8 mouse cellular contexts compared by ENCODE assay signal in genomic region chr11:112781035-112781911, GRCm38 (mm10). TPM values are rescaled to one million over a fixed set of nuclear protein-coding genes. Genes with fewer than 3 reads are reported as not detected.
A peak's percentile ranks its signal among the peaks of the same experiment; 100 is the strongest.
DNase-seq lines count a peak whose midpoint lies in the region; ATAC-seq lines count a peak whose summit lies in the region.

No protein-coding gene starts in this region.

- peaks cover 40% of the 10 kb centered on the region for H3K27me3 ChIP-seq in hindbrain, embryonic 13.5 days
- no peaks in the 10 kb centered on the region for H3K27me3 ChIP-seq in stomach, embryonic 15.5 days (replicated peaks)

- DNase-seq in 3T3-L1 (ENCODE audit: low read depth, low spot score), result peak; percentile 70
- DNase-seq in adrenal gland, postnatal 10 days, result peak; percentile 44
- DNase-seq in frontal cortex, adult 2 months (ENCODE audit: extremely low spot score in 1 of 2, low spot score in 1 of 2), result peak; percentile 43 to 78
- DNase-seq in left cerebral cortex, adult 8-10 months (ENCODE audit: low spot score in 2 of 2), result peak; percentile 51 to 68
- DNase-seq in lung, postnatal 36 days, result peak; percentile 13

- H3K27ac ChIP-seq in hindbrain, embryonic 13.5 days, result peak overlapping the region; percentile 80
- peak overlapping the region; percentile 95 for H3K27ac ChIP-seq in stomach, embryonic 15.5 days

- WGBS in hindbrain, embryonic 13.5 days, result under 1% methylated on average over 49 of the region's 49 CpGs
- WGBS in stomach, embryonic 15.5 days, result under 1% methylated on average over 47 of the region's 49 CpGs

- peak overlapping the region; percentile 63 for H3K9ac ChIP-seq in hindbrain, embryonic 13.5 days
- H3K9ac ChIP-seq in stomach, embryonic 15.5 days, result no peak overlapping the region

- no peaks in the 10 kb centered on the region for H3K9me3 ChIP-seq in hindbrain, embryonic 13.5 days
- no peaks in the 10 kb centered on the region for H3K9me3 ChIP-seq in stomach, embryonic 15.5 days

- peak; percentile 41 for ATAC-seq in hindbrain, embryonic 13.5 days (ENCODE audit: low FRiP score)
- peak; percentile 8; the same call in 1 of the 2 replicates for ATAC-seq in stomach, embryonic 15.5 days (ENCODE audit: insufficient read depth, low FRiP score, low read depth)
- no peak for ATAC-seq in erythroid progenitor cell, adult 5-6 weeks (replicated peaks; ENCODE audit: low FRiP score, poor library complexity, severe bottlenecking)

- H3K36me3 ChIP-seq in hindbrain, embryonic 13.5 days, result no peaks in the 10 kb centered on the region
- H3K36me3 ChIP-seq in stomach, embryonic 15.5 days, result no peaks in the 10 kb centered on the region

- H3K4me1 ChIP-seq in hindbrain, embryonic 13.5 days (replicated peaks), result peaks cover 60% of the 10 kb centered on the region
- H3K4me1 ChIP-seq in stomach, embryonic 15.5 days, result peaks cover 25% of the 10 kb centered on the region

- peak overlapping the region; percentile 70 for H3K4me3 ChIP-seq in hindbrain, embryonic 13.5 days
- peak overlapping the region; percentile 56 for H3K4me3 ChIP-seq in stomach, embryonic 15.5 days (replicated peaks)

- peak overlapping the region; percentile 94 for H3K4me2 ChIP-seq in hindbrain, embryonic 13.5 days
- peak overlapping the region; percentile 76 for H3K4me2 ChIP-seq in stomach, embryonic 15.5 days

RNA-seq across cellular contexts. Expression of gene Sox9, which starts 0.8 kb away (rescaled TPM):
- 1 to 10 TPM; 1.7 to 1.8 TPM for total RNA-seq in adrenal gland, postnatal 10 days (2021)
- 19.9 and 21.4 TPM in 2 replicates for polyA plus RNA-seq in frontal cortex, adult 2 months (2012; rRNA removed)
- 54.7 and 66.4 TPM in 2 replicates for polyA plus RNA-seq in hindbrain, embryonic 13.5 days (2015; fragmentation: Nextera tagmentation; extraction: Ambion mirVana)
- total RNA-seq in left cerebral cortex, adult 8-10 months (2022), result 10 to 100 TPM; 21.5 to 32.6 (median 26.0) TPM
- 42.0 and 50.9 TPM in 2 replicates for polyA plus RNA-seq in stomach, embryonic 15.5 days (2015; fragmentation: Nextera tagmentation; extraction: Ambion mirVana)
- not detected in 2 replicates for total RNA-seq in erythroid progenitor cell, adult 5-6 weeks (2015; ENCODE audit: low replicate concordance)
- total RNA-seq in erythroid progenitor cell, adult 5-6 weeks (2017; ENCODE audit: low replicate concordance), result not detected in 2 replicates

Comparison
In these comparisons a context has a peak if more than half of its experiments do, and no peak if none do; other contexts are left out.
1. DNase-seq: peak in every context shown above with its lines; median percentile 70 in 3T3-L1; 60 in frontal cortex, adult 2 months; 60 in left cerebral cortex, adult 8-10 months; 44 in adrenal gland, postnatal 10 days; 13 in lung, postnatal 36 days.
2. RNA of gene Sox9, which starts 0.8 kb away (total RNA-seq): 21.5 to 32.6 TPM in left cerebral cortex, adult 8-10 months; 1.7 to 1.8 TPM in adrenal gland, postnatal 10 days and not detected in erythroid progenitor cell, adult 5-6 weeks; every median in the first group is over 4 times any median in the second.